Mouse (Mus musculus): ENCODE results near the gene Nrros. TPM values are rescaled to one million over a fixed set of nuclear protein-coding genes. Genes with fewer than 3 reads are reported as not detected.

Gene Nrros
- polyA plus RNA-seq, 1 experiment from 2014 or later = 18.1 TPM

- Histone ChIP-seq H3K36me3 (ENCODE audit: insufficient read depth, low read length) (peaks cover 26% of the 10 kb centered on the region), H3K27me3 (ENCODE audit: insufficient read depth, low read length) (no peaks in the 10 kb centered on the region), H3K4me1 (ENCODE audit: insufficient read depth, low read length) (no peaks in the 10 kb centered on the region), H3K9ac (replicated peaks; ENCODE audit: low read length) (peak overlapping the region; percentile 24; the same call in 1 of the 2 replicates), H3K9me3 (ENCODE audit: low read length) (peaks cover 11% of the 10 kb centered on the region), H3K4me2 (replicated peaks; ENCODE audit: low read depth, low read length) (peak overlapping the region; percentile 39; the same call in 1 of the 2 replicates), H3K4me3 (ENCODE audit: low read length) (0 out of 2 replicates have a peak overlapping the region, but pooled peaks have one; percentile 11), H3K27ac (ENCODE audit: low read length) (0 out of 2 replicates have a peak overlapping the region, but pooled peaks have one; percentile 12)
- WGBS = 54% methylated on average over 10 of the region's 13 CpGs
- ATAC-seq (ENCODE audit: low FRiP score, low TSS enrichment) = no peak
Measured at GRCm38 (mm10) chr16:32147589-32148207, 17.7 kb downstream of the Nrros start.

- H3K4me2 ChIP-seq (replicated peaks; ENCODE audit: low read depth, low read length) = no peak overlapping the region
- ATAC-seq (ENCODE audit: low FRiP score, low TSS enrichment) = no peak
Measured at GRCm38 (mm10) chr16:32144592-32144991, 20.8 kb downstream of the Nrros start.

DNA sequence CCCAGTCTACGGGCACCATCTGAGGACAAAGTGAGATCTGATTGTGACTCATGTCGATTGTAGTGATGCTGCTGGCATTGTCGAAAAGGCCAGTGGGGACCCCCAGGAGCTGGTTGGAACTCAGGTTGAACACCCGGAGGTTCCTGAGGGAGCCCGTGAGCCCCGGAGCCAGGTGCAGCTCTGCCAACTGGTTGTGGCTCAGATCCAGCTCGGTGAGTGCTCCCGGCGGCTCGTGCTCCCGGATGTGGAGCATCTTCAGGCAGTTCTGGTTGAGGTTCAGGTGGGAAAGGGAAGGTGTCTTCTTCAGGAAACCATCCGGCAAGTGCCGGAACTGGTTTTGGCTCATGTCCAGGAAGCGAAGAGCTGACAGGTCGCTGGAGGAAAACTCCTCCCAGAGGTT, 21.6 kb downstream of the Nrros start:
- Histone ChIP-seq H3K27me3 (ENCODE audit: insufficient read depth, low read length) (no peaks in the 10 kb centered on the region), H3K4me2 (replicated peaks; ENCODE audit: low read depth, low read length) (no peak overlapping the region), H3K36me3 (ENCODE audit: insufficient read depth, low read length) (peaks cover 27% of the 10 kb centered on the region), H3K4me1 (ENCODE audit: insufficient read depth, low read length) (no peaks in the 10 kb centered on the region), H3K9ac (replicated peaks; ENCODE audit: low read length) (no peak overlapping the region), H3K27ac (ENCODE audit: low read length) (no peak overlapping the region), H3K9me3 (ENCODE audit: low read length) (peaks cover 11% of the 10 kb centered on the region), H3K4me3 (ENCODE audit: low read length) (no peak overlapping the region)
- no peak for ATAC-seq (ENCODE audit: low FRiP score, low TSS enrichment)
- WGBS = 93% methylated on average over 15 of the region's 15 CpGs

More at GRCm38 (mm10) chr16:32144592-32144991, 20.8 kb downstream of the Nrros start:
- no peaks in the 10 kb centered on the region for H3K27me3 ChIP-seq (ENCODE audit: insufficient read depth, low read length)
- no peaks in the 10 kb centered on the region for H3K4me1 ChIP-seq (ENCODE audit: insufficient read depth, low read length)
- no peak overlapping the region for H3K27ac ChIP-seq (ENCODE audit: low read length)
- H3K36me3 ChIP-seq (ENCODE audit: insufficient read depth, low read length) = peaks cover 27% of the 10 kb centered on the region
- H3K9me3 ChIP-seq (ENCODE audit: low read length) = peaks cover 11% of the 10 kb centered on the region
- H3K4me3 ChIP-seq (ENCODE audit: low read length) = no peak overlapping the region
- H3K9ac ChIP-seq (replicated peaks; ENCODE audit: low read length) = no peak overlapping the region
- 96% methylated on average over 17 of the region's 17 CpGs for WGBS

DNA sequence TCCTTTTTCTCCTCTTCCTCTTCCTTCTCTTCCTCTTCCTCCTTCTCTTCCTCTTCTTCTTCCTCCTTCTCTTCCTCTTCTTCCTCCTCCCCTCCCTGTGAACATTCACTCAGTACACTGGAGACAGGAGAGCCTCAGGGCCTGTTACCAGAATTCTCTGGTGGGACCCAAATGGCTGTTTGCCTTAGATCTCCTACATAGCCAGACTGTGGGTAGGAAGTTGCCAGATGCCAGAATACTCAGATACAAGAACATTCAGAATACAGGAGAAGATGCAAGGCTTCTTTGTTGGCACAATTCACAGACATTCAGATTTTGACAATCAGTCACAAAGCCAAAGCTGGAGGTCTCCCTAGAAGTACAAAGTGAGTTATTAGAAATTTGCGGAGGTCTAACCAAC, 26.4 kb downstream of the Nrros start:
- peaks cover 9% of the 10 kb centered on the region for H3K9me3 ChIP-seq (ENCODE audit: low read length)

GRCm38 (mm10) chr16:32135842-32136357, 29.5 kb downstream of the Nrros start:
- Histone ChIP-seq H3K4me2 (replicated peaks; ENCODE audit: low read depth, low read length) (no peak overlapping the region), H3K4me1 (ENCODE audit: insufficient read depth, low read length) (no peaks in the 10 kb centered on the region), H3K9me3 (ENCODE audit: low read length) (no peaks in the 10 kb centered on the region), H3K9ac (replicated peaks; ENCODE audit: low read length) (no peak overlapping the region), H3K27me3 (ENCODE audit: insufficient read depth, low read length) (no peaks in the 10 kb centered on the region; the same call in 1 of the 2 replicates), H3K4me3 (ENCODE audit: low read length) (no peak overlapping the region), H3K36me3 (ENCODE audit: insufficient read depth, low read length) (no peaks in the 10 kb centered on the region), H3K27ac (ENCODE audit: low read length) (no peak overlapping the region)
- WGBS = 80% methylated on average over 7 of the region's 7 CpGs
- no peak for ATAC-seq (ENCODE audit: low FRiP score, low TSS enrichment)

More for the DNA sequence above, 26.4 kb downstream of the Nrros start:
- Histone ChIP-seq H3K4me3 (ENCODE audit: low read length) (no peak overlapping the region), H3K9ac (replicated peaks; ENCODE audit: low read length) (no peak overlapping the region), H3K27me3 (ENCODE audit: insufficient read depth, low read length) (no peaks in the 10 kb centered on the region; the same call in 1 of the 2 replicates), H3K4me1 (ENCODE audit: insufficient read depth, low read length) (no peaks in the 10 kb centered on the region), H3K36me3 (ENCODE audit: insufficient read depth, low read length) (peaks cover 14% of the 10 kb centered on the region), H3K4me2 (replicated peaks; ENCODE audit: low read depth, low read length) (no peak overlapping the region), H3K27ac (ENCODE audit: low read length) (no peak overlapping the region)
- no peak for ATAC-seq (ENCODE audit: low FRiP score, low TSS enrichment)
- WGBS = 44% methylated on average over 1 of the region's 1 CpGs

DNA sequence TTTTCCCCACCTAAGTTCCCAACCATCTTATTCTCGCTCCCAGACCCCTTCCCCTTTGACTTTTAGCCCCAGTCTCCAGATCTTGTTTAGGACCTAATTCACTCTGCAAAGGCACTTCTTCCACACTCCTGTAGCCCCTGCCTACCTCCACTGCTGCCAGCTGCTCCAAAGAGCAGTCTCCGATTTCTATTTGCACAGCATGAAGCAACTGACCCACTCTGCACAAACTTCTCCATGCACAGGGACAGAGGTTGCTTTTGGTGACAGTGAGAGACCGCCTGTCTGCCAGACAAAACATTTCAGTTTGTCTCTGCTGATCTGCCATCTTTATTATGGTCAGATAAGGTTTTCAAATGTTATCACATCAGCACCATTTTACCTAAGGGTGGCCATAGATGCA, 32.2 kb downstream of the Nrros start:
- Histone ChIP-seq H3K4me3 (ENCODE audit: low read length) (no peak overlapping the region), H3K4me1 (ENCODE audit: insufficient read depth, low read length) (no peaks in the 10 kb centered on the region), H3K27me3 (ENCODE audit: insufficient read depth, low read length) (no peaks in the 10 kb centered on the region; the same call in 1 of the 2 replicates), H3K9me3 (ENCODE audit: low read length) (no peaks in the 10 kb centered on the region), H3K27ac (ENCODE audit: low read length) (no peak overlapping the region), H3K9ac (replicated peaks; ENCODE audit: low read length) (no peak overlapping the region), H3K4me2 (replicated peaks; ENCODE audit: low read depth, low read length) (no peak overlapping the region), H3K36me3 (ENCODE audit: insufficient read depth, low read length) (no peaks in the 10 kb centered on the region)
- WGBS = 85% methylated on average over 3 of the region's 3 CpGs
- ATAC-seq (ENCODE audit: low FRiP score, low TSS enrichment) = no peak

GRCm38 (mm10) chr16:32130190-32130826, 35.1 kb downstream of the Nrros start:
- Histone ChIP-seq H3K4me3 (ENCODE audit: low read length) (no peak overlapping the region), H3K27me3 (ENCODE audit: insufficient read depth, low read length) (no peaks in the 10 kb centered on the region; the same call in 1 of the 2 replicates)
- 66% methylated on average over 16 of the region's 16 CpGs for WGBS

DNA sequence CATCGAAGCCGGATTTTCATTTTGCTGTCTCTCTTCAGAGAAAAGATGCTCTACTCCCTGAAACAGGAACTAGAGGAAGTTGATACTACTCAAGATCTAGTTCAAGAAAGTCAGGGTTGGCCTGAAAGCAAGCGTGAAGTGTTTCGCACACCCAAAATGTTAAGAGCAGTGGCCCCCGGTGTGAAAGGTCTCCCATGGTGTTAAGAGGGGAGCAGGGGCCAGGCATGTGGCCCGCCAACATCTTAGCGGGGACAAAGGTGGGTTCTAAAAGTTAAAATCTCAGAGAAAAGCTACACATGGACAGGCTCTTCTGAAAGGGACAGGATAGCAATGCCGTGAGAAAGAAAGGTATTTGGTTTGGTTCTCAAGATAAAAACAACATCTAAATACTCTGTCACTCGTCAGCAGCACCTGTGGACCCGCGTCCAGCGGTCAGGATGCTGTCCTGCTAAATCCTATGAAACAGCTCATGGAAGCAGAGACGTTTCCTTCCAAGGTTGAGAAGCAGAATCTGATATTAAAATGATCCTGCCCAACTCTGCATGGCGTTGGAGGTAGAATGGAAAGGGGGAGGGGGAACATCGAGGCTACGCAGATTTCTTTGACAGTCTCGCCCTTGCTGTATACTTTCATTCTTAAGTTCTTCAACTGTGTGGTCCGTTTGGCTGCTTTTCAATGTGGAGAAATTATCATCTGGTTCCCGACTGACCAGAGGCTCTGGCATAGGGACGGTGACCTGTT, 35.8 kb downstream of the Nrros start:
- 0 out of 2 replicates have a peak overlapping the region, but pooled peaks have one; percentile 12 for H3K27ac ChIP-seq (ENCODE audit: low read length)
- no peak for ATAC-seq (ENCODE audit: low FRiP score, low TSS enrichment)
- no peak overlapping the region for H3K4me3 ChIP-seq (ENCODE audit: low read length)
- no peaks in the 10 kb centered on the region for H3K27me3 ChIP-seq (ENCODE audit: insufficient read depth, low read length)
- no peak overlapping the region for H3K9ac ChIP-seq (replicated peaks; ENCODE audit: low read length)
- 77% methylated on average over 20 of the region's 20 CpGs for WGBS
- no peaks in the 10 kb centered on the region for H3K9me3 ChIP-seq (ENCODE audit: low read length)
- no peaks in the 10 kb centered on the region for H3K36me3 ChIP-seq (ENCODE audit: insufficient read depth, low read length)
- H3K4me2 ChIP-seq (replicated peaks; ENCODE audit: low read depth, low read length) = no peak overlapping the region
- H3K4me1 ChIP-seq (ENCODE audit: insufficient read depth, low read length) = no peaks in the 10 kb centered on the region

More at GRCm38 (mm10) chr16:32130190-32130826, 35.1 kb downstream of the Nrros start:
- ATAC-seq (ENCODE audit: low FRiP score, low TSS enrichment) = peak; percentile 76; the same call in 1 of the 2 replicates
- Histone ChIP-seq H3K36me3 (ENCODE audit: insufficient read depth, low read length) (no peaks in the 10 kb centered on the region), H3K9me3 (ENCODE audit: low read length) (no peaks in the 10 kb centered on the region), H3K4me2 (replicated peaks; ENCODE audit: low read depth, low read length) (no peak overlapping the region), H3K27ac (ENCODE audit: low read length) (no peak overlapping the region), H3K4me1 (ENCODE audit: insufficient read depth, low read length) (no peaks in the 10 kb centered on the region), H3K9ac (replicated peaks; ENCODE audit: low read length) (no peak overlapping the region)

GRCm38 (mm10) chr16:32127046-32127445, 38.3 kb downstream of the Nrros start:
- 78% methylated on average over 4 of the region's 4 CpGs for WGBS
- no peaks in the 10 kb centered on the region for H3K27me3 ChIP-seq (ENCODE audit: insufficient read depth, low read length)
- no peak overlapping the region for H3K9ac ChIP-seq (replicated peaks; ENCODE audit: low read length)
- H3K4me3 ChIP-seq (ENCODE audit: low read length) = no peak overlapping the region
- no peak overlapping the region for H3K4me2 ChIP-seq (replicated peaks; ENCODE audit: low read depth, low read length)
- H3K36me3 ChIP-seq (ENCODE audit: insufficient read depth, low read length) = no peaks in the 10 kb centered on the region
- peak overlapping the region; percentile 63 for H3K27ac ChIP-seq (ENCODE audit: low read length)
- H3K4me1 ChIP-seq (ENCODE audit: insufficient read depth, low read length) = no peaks in the 10 kb centered on the region
- H3K9me3 ChIP-seq (ENCODE audit: low read length) = no peaks in the 10 kb centered on the region
- no peak for ATAC-seq (ENCODE audit: low FRiP score, low TSS enrichment)

Data from kidney, embryonic 16.5 days (tissue).